Mouse (Mus musculus) CD4-positive, CD25-positive, alpha-beta regulatory T cell, adult 4 months (primary cell): Measurements from ENCODE around the gene Etfdh. TPM values are rescaled to one million over a fixed set of nuclear protein-coding genes. Genes with fewer than 3 reads are reported as not detected.
A peak's percentile ranks its signal among the peaks of the same experiment; 100 is the strongest.
"Not testable (repeated sequence)": the region's sequence is repeated elsewhere in the genome, so short reads cannot be mapped to it uniquely, and the experiment has no call there.

ENCODE experiments used
- ATAC-seq: one replicate; pipeline ENCODE4 v1.8.0; 2017
- polyA plus RNA-seq, 2 experiments: library from polyadenylated mRNA; unstranded; fragments of 100-300 nt; shearing (Covaris generic); gene quantifications; one replicate each; pipeline ENCODE4 v1.2.1; 2017

The Etfdh gene
- polyA plus RNA-seq, 2 experiments from 2014 or later, result 37.6 to 51.2 TPM

GRCm38 (mm10) chr3:79576865-79577264 lies 52.4 kb downstream of the Etfdh start:
- ATAC-seq, result no peak

GRCm38 (mm10) chr3:79576468-79576816 lies 52.9 kb downstream of the Etfdh start:
- no peak for ATAC-seq

- no peak for ATAC-seq
Measured at GRCm38 (mm10) chr3:79575576-79576467, 53.5 kb downstream of the Etfdh start.

GRCm38 (mm10) chr3:79574336-79574735 lies 55.0 kb downstream of the Etfdh start:
- ATAC-seq, result no peak

GRCm38 (mm10) chr3:79573376-79573775 lies 55.9 kb downstream of the Etfdh start:
- not testable (repeated sequence) for ATAC-seq

- no peak for ATAC-seq
Measured at GRCm38 (mm10) chr3:79572399-79572798, 56.9 kb downstream of the Etfdh start.

GRCm38 (mm10) chr3:79569351-79569681 lies 60.0 kb downstream of the Etfdh start:
- ATAC-seq, result no peak

GRCm38 (mm10) chr3:79568629-79569350 lies 60.5 kb downstream of the Etfdh start:
- ATAC-seq, result no peak

GRCm38 (mm10) chr3:79567703-79568362 lies 61.5 kb downstream of the Etfdh start, which contains the start of gene Fnip2:
Fnip2 (minus strand) TSS chr3:79567796.
- ATAC-seq, result peak; percentile 80

GRCm38 (mm10) chr3:79566716-79567691 lies 62.3 kb downstream of the Etfdh start:
- ATAC-seq, result peak; percentile 5

GRCm38 (mm10) chr3:79564875-79565606 lies 64.3 kb downstream of the Etfdh start:
- no peak for ATAC-seq

GRCm38 (mm10) chr3:79563511-79563910 lies 65.8 kb downstream of the Etfdh start:
- ATAC-seq, result no peak

GRCm38 (mm10) chr3:79561784-79562715 lies 67.2 kb downstream of the Etfdh start:
- ATAC-seq, result no peak

GRCm38 (mm10) chr3:79560555-79560954 lies 68.7 kb downstream of the Etfdh start:
- ATAC-seq, result no peak

GRCm38 (mm10) chr3:79559773-79560045 lies 69.6 kb downstream of the Etfdh start:
- no peak for ATAC-seq

- ATAC-seq, result no peak
Measured at GRCm38 (mm10) chr3:79559021-79559772, 70.1 kb downstream of the Etfdh start.

GRCm38 (mm10) chr3:79555061-79555460 lies 74.2 kb downstream of the Etfdh start:
- no peak for ATAC-seq
